Mouse (Mus musculus) cerebellum, adult 11-12 months (tissue): Measurements from ENCODE around the gene Ociad1.

Experiments used
- DNase-seq: peaks from one replicate; pipeline ENCODE4 v3.0.0; 2022

The Ociad1 gene

GRCm38 (mm10) chr5:73339779-73340722, 47.5 kb downstream of the Ociad1 start:
- DNase-seq, result no peak

GRCm38 (mm10) chr5:73340723-73341235, 48.2 kb downstream of the Ociad1 start, which contains the start of gene Ociad2:
Ociad2 (minus strand) TSS chr5:73341028.
- no peak for DNase-seq

GRCm38 (mm10) chr5:73342701-73343355, 50.2 kb downstream of the Ociad1 start:
- no peak for DNase-seq

- DNase-seq, result no peak
These were observed 51.7 kb downstream of the Ociad1 start for GRCm38 (mm10) chr5:73344310-73344709.

- DNase-seq, result no peak
These were observed 52.7 kb downstream of the Ociad1 start for GRCm38 (mm10) chr5:73345254-73345653.

GRCm38 (mm10) chr5:73349514-73349913, 56.9 kb downstream of the Ociad1 start:
- no peak for DNase-seq

- DNase-seq, result no peak
These were observed 59.2 kb downstream of the Ociad1 start for GRCm38 (mm10) chr5:73351796-73352195.

GRCm38 (mm10) chr5:73353519-73353918, 60.9 kb downstream of the Ociad1 start:
- no peak for DNase-seq

- no peak for DNase-seq
These were observed 61.4 kb downstream of the Ociad1 start for GRCm38 (mm10) chr5:73353978-73354377.

- no peak for DNase-seq
These were observed 62.8 kb downstream of the Ociad1 start for GRCm38 (mm10) chr5:73355393-73355792.

- no peak for DNase-seq
These were observed 66.7 kb downstream of the Ociad1 start for GRCm38 (mm10) chr5:73359134-73359751.

GRCm38 (mm10) chr5:73359752-73360141, 67.2 kb downstream of the Ociad1 start:
- no peak for DNase-seq

- no peak for DNase-seq
These were observed 67.7 kb downstream of the Ociad1 start for GRCm38 (mm10) chr5:73360240-73360639.

- no peak for DNase-seq
These were observed 69.8 kb downstream of the Ociad1 start for GRCm38 (mm10) chr5:73362338-73362737.

GRCm38 (mm10) chr5:73362791-73363190, 70.2 kb downstream of the Ociad1 start:
- DNase-seq, result no peak
